Mouse (Mus musculus): ENCODE measurements around the gene Qk.

- TF ChIP-seq MAX (IDR thresholded peaks at IDR 0.05) (no peak), CEBPB (IDR thresholded peaks at IDR 0.05; ENCODE audit: low read depth) (no peak)
Observed at GRCm38 (mm10) chr17:10177096-10177495, 142.6 kb downstream of the Qk start.
